Mouse (Mus musculus): ENCODE data around the gene Gm14137. TPM values are rescaled to one million over a fixed set of nuclear protein-coding genes. Genes with fewer than 3 reads are reported as not detected.

Gene Gm14137
- total RNA-seq (2021), result 0.30 TPM in 1 of 2 replicates, not detected in the other
- long read RNA-seq, result 0 reads

GRCm38 (mm10) chr2:119173991-119174651 lies at the start of gene Gm14137:
Gm14137 (plus strand) TSS chr2:119174509.
- DNase-seq, result peak; percentile 19

GRCm38 (mm10) chr2:119136346-119136898 lies 37.9 kb upstream of the Gm14137 start:
- DNase-seq, result no peak

GRCm38 (mm10) chr2:119145199-119145598 lies 29.1 kb upstream of the Gm14137 start:
- DNase-seq, result no peak

- DNase-seq, result no peak
These were observed 27.9 kb upstream of the Gm14137 start for GRCm38 (mm10) chr2:119146435-119146834.

GRCm38 (mm10) chr2:119147160-119147678 lies 27.1 kb upstream of the Gm14137 start:
- no peak for DNase-seq

- no peak for DNase-seq
These were observed 26.5 kb upstream of the Gm14137 start for GRCm38 (mm10) chr2:119147775-119148174.

GRCm38 (mm10) chr2:119152255-119152654 lies 22.1 kb upstream of the Gm14137 start:
- no peak for DNase-seq

- DNase-seq, result no peak
These were observed 19.6 kb upstream of the Gm14137 start for GRCm38 (mm10) chr2:119154683-119155082.

GRCm38 (mm10) chr2:119155388-119155787 lies 18.9 kb upstream of the Gm14137 start:
- no peak for DNase-seq

GRCm38 (mm10) chr2:119156081-119156680 lies 18.1 kb upstream of the Gm14137 start:
- DNase-seq, result peak; percentile 38

GRCm38 (mm10) chr2:119156681-119157572 lies 17.4 kb upstream of the Gm14137 start, which contains the start of gene Rmdn3:
Rmdn3 (minus strand) TSS chr2:119157034.
- peak; percentile 94 for DNase-seq

GRCm38 (mm10) chr2:119157836-119158235 lies 16.5 kb upstream of the Gm14137 start:
- DNase-seq, result no peak

- no peak for DNase-seq
These were observed 13.1 kb upstream of the Gm14137 start for GRCm38 (mm10) chr2:119161247-119161646.

GRCm38 (mm10) chr2:119163135-119163534 lies 11.2 kb upstream of the Gm14137 start:
- no peak for DNase-seq

GRCm38 (mm10) chr2:119163999-119164398 lies 10.3 kb upstream of the Gm14137 start:
- no peak for DNase-seq

- no peak for DNase-seq
These were observed 8.9 kb upstream of the Gm14137 start for GRCm38 (mm10) chr2:119165401-119165800.

- peak; percentile 84 for DNase-seq
These were observed 7.1 kb upstream of the Gm14137 start, which contains the start of gene Gchfr for GRCm38 (mm10) chr2:119166901-119167865. Gchfr (plus strand) TSS chr2:119167773.

GRCm38 (mm10) chr2:119167866-119168256 lies 6.4 kb upstream of the Gm14137 start:
- DNase-seq, result no peak

GRCm38 (mm10) chr2:119170282-119170681 lies 4.0 kb upstream of the Gm14137 start:
- DNase-seq, result no peak

GRCm38 (mm10) chr2:119171574-119171973 lies 2.7 kb upstream of the Gm14137 start:
- no peak for DNase-seq

- DNase-seq, result no peak
These were observed 1.9 kb upstream of the Gm14137 start for GRCm38 (mm10) chr2:119172446-119172845.
